Mouse (Mus musculus) hindbrain, postnatal 0 days (tissue): ENCODE data around the gene Vsig8. TPM values are rescaled to one million over a fixed set of nuclear protein-coding genes. Genes with fewer than 3 reads are reported as not detected.

Source experiments
- ATAC-seq: fragments of 200-750 bp; cut with Nextera tagmentation; 2 replicates; pipeline ENCODE4 v1.8.0; 2017; ENCODE audit warnings: mild to moderate bottlenecking, moderate TSS enrichment, moderate library complexity
- DNase-seq: peaks from one replicate; pipeline ENCODE4 v3.0.0-alpha.2; 2015; ENCODE audit warnings: low spot score
- H3K27ac ChIP-seq: fragments of 300-500 bp; sonication (generic); 2 replicates; pipeline ENCODE4 v1.5.1; 2014; ENCODE audit warnings: mild to moderate bottlenecking
- H3K27me3 ChIP-seq: fragments of 300-500 bp; sonication (generic); 2 replicates; pipeline ENCODE4 v1.6.1; 2014; ENCODE audit warnings: low read length, mixed read lengths; ENCODE audit not compliant: insufficient read depth
- H3K36me3 ChIP-seq: fragments of 300-500 bp; sonication (generic); 2 replicates; pipeline ENCODE4 v1.6.1; 2014; ENCODE audit warnings: low read length, mixed read lengths; ENCODE audit not compliant: insufficient read depth
- H3K4me1 ChIP-seq: fragments of 300-500 bp; sonication (generic); 2 replicates; pipeline ENCODE4 v1.6.1; 2014; ENCODE audit warnings: antibody characterized with exemption, low read length, mixed read lengths; ENCODE audit not compliant: insufficient read depth
- H3K4me2 ChIP-seq: fragments of 300-500 bp; sonication (generic); 2 replicates; pipeline ENCODE4 v1.6.1; 2014; ENCODE audit warnings: low read depth, mild to moderate bottlenecking, low read length, moderate library complexity, mixed read lengths
- H3K4me3 ChIP-seq: fragments of 300-500 bp; sonication (generic); 2 replicates; pipeline ENCODE4 v1.5.1; 2014; ENCODE audit warnings: low read length
- H3K9ac ChIP-seq: fragments of 300-500 bp; sonication (generic); replicated peaks from 2 replicates; pipeline ENCODE4 v1.6.1; 2014; ENCODE audit warnings: mild to moderate bottlenecking, low read length, moderate library complexity, mixed read lengths
- H3K9me3 ChIP-seq: fragments of 300-500 bp; sonication (generic); 2 replicates; pipeline ENCODE4 v1.6.1; 2016; ENCODE audit warnings: low read length, mixed read lengths
- CTCF ChIP-seq: IDR thresholded peaks from 2 replicates; pipeline ENCODE4 v1.5.1; 2016; ENCODE audit warnings: antibody characterized with exemption, control low read depth, low read depth
- WGBS: fragments of 180-500 bp; shearing (Covaris S2); extraction: QIAGEN DNeasy Blood & Tissue Kit; methylation state at CpG from one replicate; pipeline ENCODE4 v1.1.7; 2014; 5-methylcytosine and 5-hydroxymethylcytosine counted together
- polyA plus RNA-seq: library from polyadenylated mRNA; unstranded; fragments of >200 nt; fragmentation: Nextera tagmentation; extraction: Ambion mirVana; gene quantifications from 2 replicates; pipeline ENCODE4 v1.2.1, GENCODE M21; 2015
- total RNA-seq: library from RNA; depleted of rRNA; stranded (reverse); fragments of >200 nt; gene quantifications from 2 replicates; pipeline ENCODE4 v1.2.3, GENCODE M21; 2014

The Vsig8 gene
- total and polyA plus RNA-seq, 2 experiments from 2014 or later, result 1.9 to 2.9 TPM

- TF ChIP-seq CTCF, result no peak
- WGBS, result 49% methylated on average over 4 of the region's 4 CpGs
- Histone ChIP-seq H3K4me3 (no peak overlapping the region), H3K9me3 (no peaks in the 10 kb centered on the region), H3K9ac (no peak overlapping the region), H3K27me3 (no peaks in the 10 kb centered on the region), H3K4me2 (no peak overlapping the region), H3K4me1 (peaks cover 6% of the 10 kb centered on the region), H3K27ac (no peak overlapping the region), H3K36me3 (no peaks in the 10 kb centered on the region)
- ATAC-seq, result peak; percentile 24; the same call in 1 of the 2 replicates
- no peak for DNase-seq
Observed at GRCm38 (mm10) chr1:172585026-172585425, 29.3 kb downstream of the Vsig8 start.

- 19% methylated on average over 26 of the region's 26 CpGs for WGBS
- 0 out of 2 replicates have a peak overlapping the region, but pooled peaks have one; percentile 17 for H3K9ac ChIP-seq
- TF ChIP-seq CTCF, result no peak
- H3K4me2 ChIP-seq, result peak overlapping the region; percentile 27
- no peaks in the 10 kb centered on the region for H3K27me3 ChIP-seq
- H3K4me3 ChIP-seq, result no peak overlapping the region
- DNase-seq (peak; percentile 44), ATAC-seq (peak; percentile 54)
- H3K9me3 ChIP-seq, result no peaks in the 10 kb centered on the region
- peaks cover 6% of the 10 kb centered on the region for H3K4me1 ChIP-seq
- 0 out of 2 replicates have a peak overlapping the region, but pooled peaks have one; percentile 15 for H3K27ac ChIP-seq
- no peaks in the 10 kb centered on the region for H3K36me3 ChIP-seq
Observed at GRCm38 (mm10) chr1:172585612-172586567, 30.2 kb downstream of the Vsig8 start.

GRCm38 (mm10) chr1:172590385-172590784, 34.6 kb downstream of the Vsig8 start, which contains the start of gene Slamf8:
TSS of gene Slamf8 (minus strand) at chr1:172590568.
- no peak for DNase-seq
- no peak within 1 kb of the TSS for H3K4me3 ChIP-seq
- 70% methylated on average over 7 of the region's 7 CpGs for WGBS

GRCm38 (mm10) chr1:172593321-172593720, 37.6 kb downstream of the Vsig8 start:
- Histone ChIP-seq H3K27me3 (no peaks in the 10 kb centered on the region), H3K4me2 (no peak overlapping the region), H3K9me3 (no peaks in the 10 kb centered on the region), H3K27ac (no peak overlapping the region), H3K4me1 (no peaks in the 10 kb centered on the region), H3K4me3 (no peak overlapping the region), H3K9ac (no peak overlapping the region), H3K36me3 (no peaks in the 10 kb centered on the region)
- DNase-seq, result no peak
- WGBS, result 81% methylated on average over 3 of the region's 3 CpGs
- no peak for ATAC-seq
- no peak for TF ChIP-seq CTCF

More at GRCm38 (mm10) chr1:172590385-172590784, 34.6 kb downstream of the Vsig8 start, which contains the start of gene Slamf8:
- Histone ChIP-seq H3K27me3 (no peaks in the 10 kb centered on the region), H3K9ac (no peak within 1 kb of the TSS), H3K9me3 (no peaks in the 10 kb centered on the region), H3K27ac (no peak within 1 kb of the TSS), H3K36me3 (no peaks in the 10 kb centered on the region), H3K4me2 (no peak within 1 kb of the TSS), H3K4me1 (peaks cover 6% of the 10 kb centered on the region)
- ATAC-seq, result no peak
- TF ChIP-seq CTCF, result no peak

GRCm38 (mm10) chr1:172593956-172594355, 38.2 kb downstream of the Vsig8 start:
- WGBS, result 85% methylated on average over 2 of the region's 2 CpGs
- Histone ChIP-seq H3K36me3 (no peaks in the 10 kb centered on the region), H3K9me3 (no peaks in the 10 kb centered on the region), H3K4me2 (no peak overlapping the region), H3K27ac (no peak overlapping the region), H3K4me1 (no peaks in the 10 kb centered on the region), H3K4me3 (no peak overlapping the region), H3K27me3 (no peaks in the 10 kb centered on the region), H3K9ac (no peak overlapping the region)
- DNase-seq, result no peak
- TF ChIP-seq CTCF, result no peak
- no peak for ATAC-seq

- H3K9me3 ChIP-seq, result no peaks in the 10 kb centered on the region
- DNase-seq (peak; percentile 66), ATAC-seq (peak; percentile 64; the same call in 1 of the 2 replicates)
- H3K4me3 ChIP-seq, result no peak overlapping the region
- no peaks in the 10 kb centered on the region for H3K27me3 ChIP-seq
- no peaks in the 10 kb centered on the region for H3K4me1 ChIP-seq
- H3K9ac ChIP-seq, result no peak overlapping the region
- H3K36me3 ChIP-seq, result no peaks in the 10 kb centered on the region
- peak; percentile 80 for TF ChIP-seq CTCF
- H3K27ac ChIP-seq, result no peak overlapping the region
- no peak overlapping the region for H3K4me2 ChIP-seq
Observed at GRCm38 (mm10) chr1:172594495-172594894, 38.8 kb downstream of the Vsig8 start.
